Mouse (Mus musculus) monocyte, adult 5-6 weeks (primary cell): ENCODE measurements at regions not wholly inside any gene's neighbourhood (a gene's known extent, or its start where the extent isn't known, plus 50 kb on each side); places are given as distances from the start of the nearest gene placed in this dataset.

Experiments
- ATAC-seq: fragments of 153-309, 156-312 bp; replicated peaks from 2 replicates; pipeline ENCODE4 v1.8.0; 2017; ENCODE audit warnings: mild to moderate bottlenecking; ENCODE audit not compliant: low TSS enrichment, insufficient number of reproducible peaks, severe bottlenecking, poor library complexity, low FRiP score

GRCm38 (mm10) chr12:12821473-12821872 is 120.2 kb downstream of the Mycn start:
- no peak for ATAC-seq

DNA sequence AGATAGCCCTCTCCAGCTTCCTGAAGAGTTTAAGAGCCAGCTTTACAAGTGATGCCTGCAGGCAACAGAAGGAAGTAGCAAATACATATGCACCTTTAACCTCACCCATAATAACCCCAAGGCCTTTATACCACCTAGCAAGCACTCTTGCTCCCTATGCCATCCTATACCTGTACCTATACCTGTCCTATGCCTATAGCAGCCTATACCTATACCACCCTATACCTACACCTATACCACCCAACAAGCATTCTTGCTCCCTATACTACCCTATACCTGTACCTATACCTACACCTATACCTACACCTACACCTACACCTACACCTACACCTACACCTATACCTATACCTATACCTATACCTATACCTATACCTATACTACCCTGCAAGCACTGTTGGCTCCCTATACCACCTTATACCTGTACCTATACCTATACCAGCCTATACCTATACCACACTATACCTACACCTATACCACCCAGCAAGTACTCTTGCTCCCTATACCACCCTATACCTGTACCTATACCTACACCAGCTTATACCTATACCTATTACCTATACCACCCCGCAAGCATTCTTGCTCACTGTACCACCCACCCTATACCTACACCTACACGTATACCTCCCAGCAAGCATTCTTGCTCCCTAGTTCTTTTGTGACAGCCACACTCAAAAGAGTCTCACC is 120.9 kb downstream of the Mycn start:
- ATAC-seq, result no peak

GRCm38 (mm10) chr12:12819746-12820145 is 122.0 kb downstream of the Mycn start:
- ATAC-seq, result no peak

DNA sequence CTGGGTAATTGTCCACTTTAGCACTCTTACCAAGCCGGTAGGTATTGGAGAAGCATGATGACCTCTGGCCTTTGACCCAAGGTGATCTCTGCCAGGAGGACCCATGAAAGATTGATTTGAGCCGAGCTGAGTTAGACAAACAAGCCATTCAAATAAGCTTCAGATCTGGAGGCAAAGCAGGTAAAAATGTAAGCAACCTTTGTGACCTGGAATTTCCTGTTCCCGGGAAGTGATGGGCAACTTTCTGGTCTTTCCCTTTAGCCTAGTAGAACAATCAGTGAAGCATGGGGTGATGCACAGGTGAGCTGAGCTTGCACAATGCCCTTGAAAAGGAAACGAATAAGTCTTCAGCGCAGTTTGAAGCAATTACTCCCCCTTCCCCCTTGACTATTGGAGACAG is 127.0 kb downstream of the Mycn start:
- no peak for ATAC-seq

DNA sequence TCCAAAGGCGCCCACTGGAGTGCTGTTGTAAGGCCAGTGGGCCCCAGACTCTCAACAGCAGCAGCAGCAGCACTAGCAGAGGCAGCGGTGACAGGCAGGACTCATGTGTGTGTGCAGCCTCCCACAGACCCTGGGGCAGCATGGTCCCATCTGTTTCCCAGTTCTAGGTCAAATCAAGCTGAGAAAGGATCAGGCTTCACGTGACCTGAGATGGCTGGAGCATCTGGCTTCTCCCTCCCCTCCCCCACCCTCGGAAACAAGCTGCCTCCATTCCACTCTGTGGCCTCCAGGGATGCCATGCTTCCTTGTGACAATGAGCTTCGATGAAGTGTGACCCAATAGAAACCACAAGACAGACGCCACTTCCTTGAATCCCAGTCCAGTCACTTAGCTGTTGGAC is 128.8 kb downstream of the Mycn start:
- ATAC-seq, result no peak

- ATAC-seq, result no peak
These were observed 130.8 kb downstream of the Mycn start for GRCm38 (mm10) chr12:12810943-12811342.

DNA sequence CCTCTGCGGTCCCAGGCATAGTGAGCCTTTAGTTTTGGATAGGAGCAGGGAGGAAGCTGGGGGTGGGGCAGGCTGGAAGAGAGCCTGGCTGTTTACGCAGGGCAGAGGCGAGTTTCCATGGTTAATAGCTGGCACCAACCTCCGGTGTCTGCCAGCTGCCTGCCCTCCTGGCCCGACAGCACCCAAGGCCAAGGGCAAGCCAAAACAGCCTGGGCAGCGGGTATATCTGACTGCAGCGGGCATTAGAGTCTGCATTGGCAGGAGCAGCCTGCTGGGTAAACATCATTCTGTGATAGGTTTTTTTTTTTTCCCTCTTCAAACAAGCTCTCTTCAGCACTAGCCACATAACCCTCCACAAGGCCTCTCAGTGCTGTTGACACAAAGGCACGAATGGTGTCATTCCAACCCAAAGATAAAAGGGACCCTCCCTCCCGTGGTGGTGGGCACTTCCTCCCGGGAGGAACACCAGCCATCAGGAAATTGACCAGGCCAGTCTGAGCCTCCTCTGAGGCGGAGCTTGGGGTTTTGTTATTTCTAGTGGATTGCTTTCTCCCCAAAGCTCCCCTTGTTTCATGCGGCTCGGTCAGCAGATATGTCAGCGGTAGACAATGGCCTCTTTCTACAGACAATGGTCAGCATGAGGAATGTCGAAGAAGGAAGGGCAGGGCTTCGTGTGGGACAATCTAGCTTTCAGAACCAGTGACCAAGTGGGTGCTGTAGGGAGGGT is 131.4 kb downstream of the Mycn start:
- ATAC-seq, result no peak

GRCm38 (mm10) chr12:12808120-12808519 is 133.6 kb downstream of the Mycn start:
- no peak for ATAC-seq

GRCm38 (mm10) chr12:12803602-12804001 is 138.1 kb downstream of the Mycn start:
- no peak for ATAC-seq

- ATAC-seq, result no peak
These were observed 139.3 kb downstream of the Mycn start for GRCm38 (mm10) chr12:12802396-12802795.

- no peak for ATAC-seq
These were observed 140.0 kb downstream of the Mycn start for GRCm38 (mm10) chr12:12801700-12802099.

- ATAC-seq, result no peak
These were observed 141.6 kb downstream of the Mycn start for GRCm38 (mm10) chr12:12800120-12800519.

- ATAC-seq, result no peak
These were observed 152.7 kb downstream of the Mycn start for GRCm38 (mm10) chr12:12789052-12789451.

- no peak for ATAC-seq
These were observed 153.4 kb downstream of the Mycn start for GRCm38 (mm10) chr12:12788263-12788852.

DNA sequence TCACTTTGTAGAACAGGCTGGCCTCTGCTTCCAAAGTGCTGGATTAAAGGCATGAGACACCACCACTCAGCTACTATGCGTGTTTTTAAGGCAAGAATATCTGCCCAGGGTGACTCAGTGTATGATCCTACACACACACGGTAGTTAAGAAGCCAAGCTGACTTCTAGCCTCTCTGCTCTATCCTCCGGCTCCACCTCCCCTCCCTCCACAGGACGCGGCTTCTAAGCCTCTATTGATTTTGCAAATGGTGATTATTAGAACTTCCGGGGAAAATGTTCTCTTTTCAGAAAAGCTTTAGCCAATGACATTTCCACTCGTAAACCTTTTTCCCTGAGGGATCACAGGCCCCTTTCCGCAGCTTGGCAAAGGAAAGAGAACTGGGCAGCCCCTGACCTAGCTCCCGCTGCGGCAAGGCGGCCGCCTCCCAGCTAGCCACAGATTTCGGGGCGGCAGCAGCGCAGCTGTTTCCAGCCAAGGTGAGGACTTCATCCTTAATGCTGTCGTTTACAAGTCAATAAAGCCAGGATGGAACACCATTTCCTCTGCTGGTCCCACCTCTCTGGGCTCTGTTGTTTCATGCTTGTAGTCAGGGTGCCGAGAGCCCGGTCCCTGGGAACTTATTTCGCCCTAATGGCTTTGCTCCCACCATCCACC is 154.0 kb downstream of the Mycn start:
- no peak for ATAC-seq

DNA sequence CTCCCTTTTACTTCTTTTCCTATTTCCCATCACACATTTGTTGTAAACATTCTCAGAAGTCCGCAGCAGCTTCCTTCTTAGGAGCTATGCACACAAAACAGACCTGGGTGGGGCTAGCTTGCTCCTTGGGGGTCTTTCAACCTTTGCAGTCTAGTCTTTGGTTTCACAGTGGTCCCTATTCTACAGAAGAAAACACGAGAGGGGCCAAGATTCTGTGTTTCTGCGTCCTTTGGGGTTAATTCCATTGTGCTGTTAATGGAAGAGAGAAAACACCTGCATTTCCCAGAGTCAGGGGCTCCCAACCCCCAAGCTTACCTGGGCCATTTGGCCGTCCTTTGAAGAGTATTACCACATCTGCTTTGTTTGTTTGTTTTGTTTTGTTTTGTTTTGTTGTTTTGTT is 154.6 kb downstream of the Mycn start:
- ATAC-seq, result no peak

DNA sequence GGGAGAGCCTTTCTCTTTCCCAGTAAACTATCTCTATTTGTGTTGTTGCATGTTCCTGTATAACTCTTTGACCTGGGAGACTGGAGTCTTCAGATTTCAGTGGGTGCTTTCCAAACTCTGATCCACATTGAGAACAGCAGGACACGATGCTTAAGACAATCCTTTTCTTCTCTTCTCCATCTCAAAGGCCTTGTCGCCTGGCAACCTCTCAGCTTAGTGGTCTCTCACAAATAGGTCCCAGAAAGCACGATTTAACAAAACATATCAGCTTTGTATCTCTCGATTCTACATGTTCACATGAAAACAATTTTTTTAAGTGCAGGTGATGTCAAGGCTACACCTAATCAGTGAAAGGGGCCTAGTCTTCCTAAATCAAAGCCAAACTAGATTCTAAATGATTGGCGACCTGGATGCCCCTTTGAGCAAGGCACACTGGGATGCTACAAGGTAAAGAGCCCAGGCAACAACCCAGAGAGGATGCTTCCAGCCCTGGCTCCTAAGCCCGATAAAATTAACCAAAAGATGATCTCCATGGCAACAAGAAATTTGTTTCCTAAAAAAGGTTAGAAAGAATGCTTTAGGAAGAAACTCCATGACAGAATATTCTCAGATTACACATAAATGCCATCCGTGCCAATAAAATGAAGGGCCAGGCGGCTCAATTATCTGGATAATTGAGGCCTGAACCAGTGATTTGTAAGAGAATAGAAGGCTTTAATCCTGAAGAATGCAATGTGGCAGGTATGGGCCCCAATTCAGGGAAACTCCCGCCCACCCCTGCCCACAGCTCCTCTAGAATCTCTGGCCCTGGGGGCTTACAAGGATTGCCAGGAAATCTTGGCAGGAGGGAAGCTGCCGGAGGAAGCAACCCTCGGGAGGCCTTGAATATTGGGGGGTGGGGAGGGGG is 157.8 kb downstream of the Mycn start:
- no peak for ATAC-seq

DNA sequence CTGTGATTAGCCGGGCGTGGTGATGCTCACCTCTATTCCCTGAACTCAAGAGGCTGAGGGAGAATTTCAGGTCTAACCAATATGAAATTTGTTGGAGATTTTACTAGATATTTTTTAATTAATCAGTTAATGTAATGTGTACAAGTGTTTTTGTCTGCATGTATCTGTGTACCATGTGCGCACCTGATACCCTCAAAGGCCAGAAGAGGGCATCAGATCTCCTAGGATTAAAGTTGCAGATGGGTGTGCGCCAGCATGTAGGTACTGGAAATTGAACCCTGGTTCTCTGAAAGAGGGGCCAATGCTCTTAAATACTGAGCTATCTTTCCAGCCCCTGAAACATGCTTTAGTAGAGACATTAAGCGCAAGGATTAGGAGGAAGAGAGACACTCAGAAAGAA is 160.2 kb downstream of the Mycn start:
- no peak for ATAC-seq
